Mouse (Mus musculus): ENCODE data around the gene Hs6st1. TPM values are rescaled to one million over a fixed set of nuclear protein-coding genes. Genes with fewer than 3 reads are reported as not detected.
A peak's percentile ranks its signal among the peaks of the same experiment; 100 is the strongest.

Gene Hs6st1
- total RNA-seq, 2 experiments from 2014 or later: 19.7 to 21.3 TPM

DNA sequence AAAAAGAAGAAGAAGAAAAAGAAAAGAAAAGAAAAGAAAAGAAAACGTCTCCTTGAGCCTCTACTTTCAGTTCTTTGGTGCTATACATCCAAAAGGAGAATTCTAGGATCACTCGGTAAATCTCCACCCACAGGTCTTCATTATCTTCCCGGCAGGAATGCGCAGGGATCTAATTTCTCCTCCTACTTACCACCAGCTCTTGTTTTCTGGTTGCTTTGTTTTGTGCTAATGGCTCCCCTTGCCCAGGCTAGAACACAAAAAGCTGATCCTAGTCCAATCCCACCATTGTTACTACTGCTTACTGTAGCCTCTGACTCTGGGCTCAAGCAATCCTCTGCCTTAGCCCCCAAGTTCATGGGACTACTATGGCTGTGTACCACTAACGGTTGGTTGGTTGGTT, 16.9 kb downstream of the Hs6st1 start:
- no peak for DNase-seq

DNA sequence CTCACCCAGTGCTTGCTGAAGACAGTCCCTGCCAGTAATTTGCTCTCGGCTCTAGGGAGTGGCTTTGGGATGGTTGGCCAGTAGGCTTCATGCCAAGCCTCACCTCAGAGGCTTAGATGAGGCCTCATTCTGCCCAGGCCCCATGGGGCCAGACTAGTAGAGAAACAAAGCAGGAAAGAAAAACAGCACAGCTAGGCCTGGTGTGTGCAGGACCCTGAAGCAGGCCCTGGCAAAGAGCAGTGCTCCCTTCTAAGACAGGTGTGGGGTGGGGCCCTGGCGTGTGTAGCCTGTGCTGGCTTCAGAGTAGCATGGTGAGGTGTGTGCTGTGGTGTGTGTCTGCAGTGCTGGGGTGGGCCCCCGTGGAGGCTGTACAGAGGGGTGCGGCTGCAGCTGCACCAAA, 20.2 kb downstream of the Hs6st1 start:
- no peak for DNase-seq

GRCm38 (mm10) chr1:36089481-36089880, 21.3 kb downstream of the Hs6st1 start:
- DNase-seq: no peak

GRCm38 (mm10) chr1:36090011-36090721, 22.0 kb downstream of the Hs6st1 start:
- peak in 1 of 2 experiments; percentile 40 for DNase-seq

GRCm38 (mm10) chr1:36090722-36091110, 22.5 kb downstream of the Hs6st1 start:
- no peak for DNase-seq

DNA sequence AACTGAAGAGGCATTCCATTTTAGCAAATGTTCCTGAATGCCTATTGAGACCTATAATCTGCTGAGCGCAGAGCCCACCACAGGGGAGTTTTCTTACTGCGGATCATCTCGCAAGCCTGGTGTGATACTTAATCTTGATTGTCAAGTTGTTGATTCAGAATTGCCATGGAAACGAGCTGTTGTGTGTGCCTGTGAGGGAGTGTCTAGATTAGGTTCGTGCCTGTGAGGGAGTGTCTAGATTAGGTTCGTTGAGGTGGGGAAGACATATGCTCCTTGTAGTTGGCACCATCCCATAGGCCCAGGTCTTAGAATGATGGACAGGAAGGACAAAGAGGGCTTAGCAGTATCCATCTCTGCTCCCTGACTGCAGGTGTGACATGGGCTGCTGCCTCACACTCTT, 23.0 kb downstream of the Hs6st1 start:
- DNase-seq: no peak

DNA sequence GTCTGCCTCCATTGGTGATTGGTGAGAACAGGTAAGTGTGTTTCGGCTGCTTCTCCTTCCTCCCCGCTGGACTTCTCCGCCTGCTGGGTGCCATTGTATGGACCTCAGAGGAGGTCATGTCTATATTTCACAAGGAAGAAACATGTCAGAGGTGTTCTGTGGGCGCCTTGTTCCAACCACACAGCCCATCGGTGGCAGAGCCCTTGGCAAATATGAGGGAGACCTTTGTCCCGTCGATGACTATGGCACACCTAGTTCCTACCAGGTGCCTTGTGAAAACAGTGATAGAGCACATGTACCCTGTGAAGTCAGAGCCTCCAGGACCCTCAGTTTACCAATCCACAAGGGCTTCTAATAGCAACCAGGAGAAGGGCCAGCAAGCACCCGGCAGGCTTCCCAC, 25.5 kb downstream of the Hs6st1 start:
- no peak for DNase-seq

- peak in 1 of 2 experiments; percentile 29 for DNase-seq
These were observed 27.4 kb downstream of the Hs6st1 start for GRCm38 (mm10) chr1:36095423-36096272.

DNA sequence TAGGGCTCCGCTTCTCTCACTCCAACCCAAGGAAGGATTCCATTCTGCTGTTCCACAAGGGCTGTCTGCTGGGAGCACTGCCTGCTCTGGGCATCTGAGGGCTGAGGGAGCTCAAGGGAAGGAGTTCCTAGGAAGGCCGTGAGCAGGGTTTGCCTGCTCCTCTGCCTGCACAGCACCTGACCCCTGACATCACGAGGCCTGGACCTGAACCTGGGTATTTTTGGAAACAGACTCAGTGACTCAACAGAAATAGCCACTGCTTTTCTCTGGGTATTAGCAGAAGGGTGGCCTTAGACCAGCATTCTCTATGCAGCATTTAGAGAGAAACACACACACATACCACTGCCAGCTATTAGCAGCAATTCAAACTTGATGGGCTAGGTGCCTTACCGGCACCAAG, 30.2 kb downstream of the Hs6st1 start:
- DNase-seq: peak; percentile 37 to 38

- no peak for DNase-seq
These were observed 32.2 kb downstream of the Hs6st1 start for GRCm38 (mm10) chr1:36100371-36100770.

- no peak for DNase-seq
These were observed 37.9 kb downstream of the Hs6st1 start for GRCm38 (mm10) chr1:36105917-36106706.

DNA sequence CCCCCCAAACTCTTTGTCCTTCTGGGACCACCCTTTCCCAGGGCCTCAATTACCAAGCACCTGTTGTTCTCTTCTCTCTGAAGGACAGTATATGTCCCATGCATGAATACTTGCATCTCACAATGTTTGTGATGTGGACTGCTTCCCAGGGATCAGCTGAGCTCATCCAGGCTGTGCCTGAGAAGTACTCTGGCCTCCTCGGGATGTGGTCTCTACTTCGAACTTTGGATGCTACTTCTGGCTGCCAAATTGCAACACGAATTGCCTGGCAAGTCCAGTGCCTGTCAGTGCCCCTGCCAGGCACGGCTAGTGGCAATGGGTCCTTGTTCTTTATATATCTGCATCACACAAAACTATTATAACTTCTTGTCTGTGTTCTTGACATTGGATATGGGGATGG, 41.8 kb downstream of the Hs6st1 start:
- no peak for DNase-seq

- DNase-seq: no peak
These were observed 44.5 kb downstream of the Hs6st1 start for GRCm38 (mm10) chr1:36112665-36113064.

- no peak for DNase-seq
These were observed 45.5 kb downstream of the Hs6st1 start for GRCm38 (mm10) chr1:36113670-36114069.

DNA sequence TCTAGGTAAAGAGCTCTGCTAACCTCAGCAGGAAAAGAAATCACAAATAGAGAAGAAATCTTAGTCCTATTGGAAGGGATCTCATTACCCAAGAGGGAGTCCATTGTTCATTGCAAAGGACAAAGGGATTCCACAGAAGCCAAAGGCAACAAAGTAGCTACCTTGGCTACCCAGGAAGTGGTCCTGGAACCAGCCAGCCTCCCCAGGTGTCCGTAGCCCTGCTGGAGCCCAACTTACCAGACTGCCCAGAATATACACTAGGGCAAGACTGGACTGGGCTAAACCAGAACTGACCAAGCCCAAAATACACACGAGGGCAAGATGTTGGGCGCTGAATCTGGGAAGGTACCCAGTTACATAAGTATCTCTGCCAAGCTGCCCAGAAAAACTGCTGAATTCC, 46.6 kb downstream of the Hs6st1 start:
- no peak for DNase-seq

DNA sequence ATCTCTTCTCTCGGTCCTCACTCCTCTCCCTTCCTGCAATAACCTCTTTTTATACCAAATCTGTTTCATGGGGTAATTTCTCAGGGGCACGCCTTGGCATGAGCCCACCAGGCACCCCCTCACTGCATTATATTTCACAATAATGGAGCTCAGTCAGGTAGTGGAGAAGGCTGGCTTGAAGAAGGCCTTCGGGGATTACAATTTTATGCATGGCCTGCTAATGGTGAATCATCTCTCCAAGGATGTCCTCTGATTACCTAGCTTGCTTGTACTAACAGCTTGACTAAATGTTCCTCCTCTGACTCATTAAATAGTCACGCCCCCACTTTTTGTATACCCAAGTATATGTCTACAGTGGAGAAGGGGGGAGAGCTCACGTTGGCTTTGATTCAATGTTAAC, 48.3 kb downstream of the Hs6st1 start:
- no peak for DNase-seq

GRCm38 (mm10) chr1:36118061-36118685, 50.0 kb downstream of the Hs6st1 start:
- no peak for DNase-seq

GRCm38 (mm10) chr1:36118958-36119357, 50.8 kb downstream of the Hs6st1 start:
- no peak for DNase-seq

DNA sequence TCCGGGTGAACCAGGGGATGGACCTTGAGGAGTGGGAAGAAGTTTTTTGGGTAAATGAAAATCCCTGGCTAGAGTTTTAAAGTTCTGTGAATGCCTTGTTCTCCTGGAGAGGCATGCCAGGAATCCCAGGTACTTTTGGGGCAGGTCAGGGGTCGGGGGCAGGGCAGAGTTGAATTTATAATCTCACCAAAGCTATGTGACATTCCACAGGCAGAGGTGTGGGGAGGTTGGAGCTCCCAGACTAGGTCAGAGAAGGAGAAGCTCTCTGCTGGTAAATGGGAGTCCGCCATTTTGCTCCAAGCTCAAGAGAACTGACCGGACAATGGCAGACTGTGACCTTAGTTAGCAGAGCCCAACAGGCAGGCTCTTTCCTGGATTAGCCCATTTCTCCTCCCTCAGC, 51.2 kb downstream of the Hs6st1 start:
- DNase-seq: no peak

DNA sequence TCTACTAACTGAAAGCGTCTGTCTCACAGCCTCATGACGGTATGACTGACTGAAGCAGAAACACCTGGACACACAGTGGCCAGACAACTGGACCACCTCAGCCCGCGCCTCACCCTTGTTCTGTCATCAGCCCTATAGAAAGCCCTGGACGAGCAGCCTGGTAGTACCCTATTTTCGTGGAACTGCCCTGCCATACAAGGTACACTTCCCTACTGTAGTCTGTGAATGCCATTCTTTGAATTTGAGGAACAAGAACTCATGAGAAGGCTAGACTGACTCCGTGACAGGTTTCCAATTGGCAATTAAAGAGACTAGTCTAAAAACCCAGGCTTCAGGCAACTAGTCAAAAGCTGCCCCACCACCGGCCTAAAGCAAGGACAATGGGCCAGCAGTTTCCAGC, 53.0 kb downstream of the Hs6st1 start:
- DNase-seq: no peak

GRCm38 (mm10) chr1:36125076-36125475, 56.9 kb downstream of the Hs6st1 start:
- DNase-seq: no peak

DNA sequence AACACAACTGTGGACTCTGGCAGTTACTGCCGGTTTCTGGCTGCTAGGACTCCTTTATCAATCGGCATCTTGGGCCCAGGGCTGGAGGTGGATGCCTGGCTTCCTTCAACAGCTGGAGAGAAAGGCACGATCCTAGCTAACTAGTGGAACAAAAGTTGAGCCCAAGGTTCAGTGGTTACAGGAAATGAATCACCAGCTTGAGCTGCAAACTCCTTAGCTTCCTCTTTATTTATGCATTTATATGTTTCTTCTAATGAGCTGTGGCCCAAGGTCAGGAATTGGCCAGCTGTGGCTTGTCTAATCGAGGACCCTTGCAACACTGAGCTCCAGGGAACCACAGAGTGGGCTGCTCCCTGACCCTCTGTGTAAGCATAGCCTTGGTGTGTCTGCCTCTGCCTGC, 60.9 kb downstream of the Hs6st1 start:
- DNase-seq: peak in 1 of 2 experiments; percentile 37
